Mouse (Mus musculus): ENCODE measurements at regions not wholly inside any gene's neighbourhood (a gene's known extent, or its start where the extent isn't known, plus 50 kb on each side); places are given as distances from the start of the nearest gene placed in this dataset.

GRCm38 (mm10) chr5:16445056-16445455, 108.2 kb upstream of the Hgf start:
- TF ChIP-seq CTCF (IDR thresholded peaks at IDR 0.05; ENCODE audit: borderline replicate concordance, extremely low read depth, insufficient read depth, insufficient read length) (no peak), POLR2A (IDR thresholded peaks at IDR 0.05; ENCODE audit: borderline replicate concordance, extremely low read depth, insufficient read depth, insufficient read length, poor library complexity, severe bottlenecking) (no peak)
